In genomic region chr5:38812386-38812785, GRCm38 (mm10) we compare ENCODE assay signal across 15 mouse cellular contexts.
DNase-seq lines count a peak whose midpoint lies in the region; ATAC-seq lines count a peak whose summit lies in the region.
"Had no signal": no experiment of that assay in that cellular context is flagged by ENCODE, and none has a peak within 500 bp of the region (broad histone marks: within the 10 kb centered on the region; RNA-seq: fewer than 3 reads in every experiment).

No protein-coding gene starts in this region.

- ATAC-seq in frontal cortex, adult (ENCODE audit: low TSS enrichment), result peak; percentile 50; the same call in 1 of the 2 replicates
- no peak for ATAC-seq in neural tube, embryonic 13.5 days (ENCODE audit: low read depth)
- ATAC-seq in forebrain, embryonic 15.5 days (replicated peaks), result no peak
- ATAC-seq in limb, embryonic 15.5 days (ENCODE audit: insufficient number of reproducible peaks, low FRiP score, low TSS enrichment, low read depth), result no peak
- no peak for ATAC-seq in erythroblast, adult 5-6 weeks (replicated peaks; ENCODE audit: low FRiP score, poor library complexity, severe bottlenecking)
- ATAC-seq in midbrain, embryonic 11.5 days (ENCODE audit: low FRiP score), result no peak
- ATAC-seq: liver, postnatal 0 days had no signal

- H3K4me3 ChIP-seq in neural tube, embryonic 13.5 days, result no peak overlapping the region
- H3K4me3 ChIP-seq in forebrain, embryonic 15.5 days, result no peak overlapping the region
- no peak overlapping the region for H3K4me3 ChIP-seq in limb, embryonic 15.5 days
- H3K4me3 ChIP-seq in midbrain, embryonic 11.5 days (ENCODE audit: low read depth, low read length), result no peak overlapping the region
- H3K4me3 ChIP-seq: heart, embryonic 10.5 days; hindbrain, embryonic 15.5 days had no signal

- 41% methylated on average over 7 of the region's 7 CpGs for WGBS in neural tube, embryonic 13.5 days
- WGBS in forebrain, embryonic 15.5 days, result 17% methylated on average over 7 of the region's 7 CpGs
- WGBS in limb, embryonic 15.5 days, result 23% methylated on average over 7 of the region's 7 CpGs
- 57% methylated on average over 7 of the region's 7 CpGs for WGBS in midbrain, embryonic 11.5 days

- no peak overlapping the region for H3K9ac ChIP-seq in neural tube, embryonic 13.5 days
- H3K9ac ChIP-seq in forebrain, embryonic 15.5 days (replicated peaks), result no peak overlapping the region
- H3K9ac ChIP-seq in limb, embryonic 15.5 days, result no peak overlapping the region
- no peak overlapping the region for H3K9ac ChIP-seq in midbrain, embryonic 11.5 days (ENCODE audit: low read length)
- H3K9ac ChIP-seq: hindbrain, embryonic 15.5 days; liver, postnatal 0 days had no signal

- H3K9me3 ChIP-seq in neural tube, embryonic 13.5 days, result no peaks in the 10 kb centered on the region
- H3K9me3 ChIP-seq in forebrain, embryonic 15.5 days, result no peaks in the 10 kb centered on the region
- no peaks in the 10 kb centered on the region for H3K9me3 ChIP-seq in limb, embryonic 15.5 days
- H3K9me3 ChIP-seq in midbrain, embryonic 11.5 days (ENCODE audit: control insufficient read depth, low read length), result no peaks in the 10 kb centered on the region
- H3K9me3 ChIP-seq: heart, embryonic 10.5 days; hindbrain, embryonic 15.5 days had no signal

- no peak for DNase-seq in frontal cortex, postnatal 36 days (ENCODE audit: low spot score in 2 of 2)
- no peak for DNase-seq in neural tube, embryonic 10.5 days (ENCODE audit: extremely low spot score, low spot score)
- DNase-seq in midbrain, embryonic 11.5 days (ENCODE audit: low spot score, missing footprints), result no peak
- DNase-seq: cerebellum, adult 8-10 months; gastrocnemius, postnatal 25 days; liver, postnatal 0 days; lung, postnatal 4 days; thymus, adult 18-20 months had no signal

- no peaks in the 10 kb centered on the region for H3K27me3 ChIP-seq in neural tube, embryonic 13.5 days
- no peaks in the 10 kb centered on the region for H3K27me3 ChIP-seq in forebrain, embryonic 15.5 days
- H3K27me3 ChIP-seq in limb, embryonic 15.5 days, result 0 out of 2 replicates have a peak, but pooled peaks cover 3% of the 10 kb centered on the region
- H3K27me3 ChIP-seq in midbrain, embryonic 11.5 days (ENCODE audit: control insufficient read depth, insufficient read depth, low read length), result no peaks in the 10 kb centered on the region
- H3K27me3 ChIP-seq: hindbrain, embryonic 15.5 days had no signal

- H3K36me3 ChIP-seq in neural tube, embryonic 13.5 days, result no peaks in the 10 kb centered on the region
- no peaks in the 10 kb centered on the region for H3K36me3 ChIP-seq in forebrain, embryonic 15.5 days
- H3K36me3 ChIP-seq in limb, embryonic 15.5 days, result no peaks in the 10 kb centered on the region
- no peaks in the 10 kb centered on the region for H3K36me3 ChIP-seq in midbrain, embryonic 11.5 days (ENCODE audit: control insufficient read depth, insufficient read depth, low read length)
- H3K36me3 ChIP-seq: heart, embryonic 10.5 days; hindbrain, embryonic 15.5 days had no signal

- no peak overlapping the region for H3K27ac ChIP-seq in neural tube, embryonic 13.5 days (replicated peaks)
- H3K27ac ChIP-seq in forebrain, embryonic 15.5 days (replicated peaks), result peak overlapping the region; percentile 75
- no peak overlapping the region for H3K27ac ChIP-seq in limb, embryonic 15.5 days
- H3K27ac ChIP-seq in midbrain, embryonic 11.5 days (ENCODE audit: low read depth, low read length), result no peak overlapping the region
- H3K27ac ChIP-seq: heart, embryonic 10.5 days; hindbrain, embryonic 15.5 days had no signal

- H3K4me2 ChIP-seq in neural tube, embryonic 13.5 days, result peak overlapping the region; percentile 0; the same call in 1 of the 2 replicates
- no peak overlapping the region for H3K4me2 ChIP-seq in forebrain, embryonic 15.5 days (replicated peaks)
- peak overlapping the region; percentile 8; the same call in 1 of the 2 replicates for H3K4me2 ChIP-seq in limb, embryonic 15.5 days
- no peak overlapping the region for H3K4me2 ChIP-seq in midbrain, embryonic 11.5 days
- H3K4me2 ChIP-seq: hindbrain, embryonic 15.5 days had no signal

- H3K4me1 ChIP-seq in neural tube, embryonic 13.5 days (replicated peaks), result peaks cover 18% of the 10 kb centered on the region
- peaks cover 32% of the 10 kb centered on the region for H3K4me1 ChIP-seq in forebrain, embryonic 15.5 days
- peaks cover 13% of the 10 kb centered on the region for H3K4me1 ChIP-seq in limb, embryonic 15.5 days
- no peaks in the 10 kb centered on the region for H3K4me1 ChIP-seq in midbrain, embryonic 11.5 days (ENCODE audit: control insufficient read depth, insufficient read depth, low read length)
- H3K4me1 ChIP-seq: heart, embryonic 10.5 days had no signal

Comparison
In these comparisons a context has a peak if more than half of its experiments do, and no peak if none do; other contexts are left out.
1. H3K4me2 ChIP-seq: peak in neural tube, embryonic 13.5 days (single experiment) and limb, embryonic 15.5 days (single experiment); none in forebrain, embryonic 15.5 days (single experiment) and midbrain, embryonic 11.5 days (single experiment).